Mouse (Mus musculus): ENCODE results near the gene Shroom3. TPM values are rescaled to one million over a fixed set of nuclear protein-coding genes. Genes with fewer than 3 reads are reported as not detected.

Gene Shroom3
- total RNA-seq, 2 experiments from 2014 or later = 0.50 to 1.9 TPM

Other genes with a start within 250 kb of the Shroom3 start
- 75.8 and 80.0 TPM in 2 replicates for gene Nup54, start 248.2 kb upstream of the Shroom3 start, total RNA-seq (2014; fragmentation: Nextera tagmentation)
- 99.1 and 106 TPM in 2 replicates for gene Nup54, start 248.2 kb upstream of the Shroom3 start, total RNA-seq (2017)
- 19.0 and 23.6 TPM in 2 replicates for gene Scarb2, start 176.6 kb upstream of the Shroom3 start, total RNA-seq (2014; fragmentation: Nextera tagmentation)
- 52.6 and 58.0 TPM in 2 replicates for gene Scarb2, start 176.6 kb upstream of the Shroom3 start, total RNA-seq (2017)
- not detected in 2 replicates for gene Fam47e, start 128.4 kb upstream of the Shroom3 start, total RNA-seq (2014; fragmentation: Nextera tagmentation)
- gene Fam47e, start 128.4 kb upstream of the Shroom3 start, total RNA-seq (2017) = not detected in 2 replicates
- gene Stbd1, start 80.4 kb upstream of the Shroom3 start, total RNA-seq (2014; fragmentation: Nextera tagmentation) = 0.42 TPM in 1 of 2 replicates, not detected in the other
- 0.72 TPM in 1 of 2 replicates, not detected in the other for gene Stbd1, start 80.4 kb upstream of the Shroom3 start, total RNA-seq (2017)
- 4.2 and 4.7 TPM in 2 replicates for gene Ccdc158, start 8.2 kb upstream of the Shroom3 start, total RNA-seq (2014; fragmentation: Nextera tagmentation)
- gene Ccdc158, start 8.2 kb upstream of the Shroom3 start, total RNA-seq (2017) = 6.4 and 8.7 TPM in 2 replicates

Data from megakaryocyte-erythroid progenitor cell, adult 5-6 weeks (primary cell).